Mouse (Mus musculus) megakaryocyte, adult 5-6 weeks (primary cell): ENCODE data around the gene Vps13d. TPM values are rescaled to one million over a fixed set of nuclear protein-coding genes. Genes with fewer than 3 reads are reported as not detected.
A peak's percentile ranks its signal among the peaks of the same experiment; 100 is the strongest.

Experiments used
- ATAC-seq: 2 replicates; pipeline ENCODE4 v1.8.0; 2016; ENCODE audit warnings: mild to moderate bottlenecking, inconsistent platforms; ENCODE audit not compliant: poor library complexity, severe bottlenecking
- total RNA-seq, 2 experiments: library from RNA; stranded (forward) in 1 of 2; stranded (reverse) in 1 of 2; fragments of 153-499, 151-499 nt in 1 of 2; fragments of 221-1000, 200-1000 nt in 1 of 2; gene quantifications; 2 replicates each; pipeline versions ENCODE4 v1.2.3 to v1.2.4; 2015 to 2017

Gene Vps13d
- total RNA-seq (2015) (22.2 and 24.0 TPM in 2 replicates), total RNA-seq (2017) (40.0 and 59.4 TPM in 2 replicates)

DNA sequence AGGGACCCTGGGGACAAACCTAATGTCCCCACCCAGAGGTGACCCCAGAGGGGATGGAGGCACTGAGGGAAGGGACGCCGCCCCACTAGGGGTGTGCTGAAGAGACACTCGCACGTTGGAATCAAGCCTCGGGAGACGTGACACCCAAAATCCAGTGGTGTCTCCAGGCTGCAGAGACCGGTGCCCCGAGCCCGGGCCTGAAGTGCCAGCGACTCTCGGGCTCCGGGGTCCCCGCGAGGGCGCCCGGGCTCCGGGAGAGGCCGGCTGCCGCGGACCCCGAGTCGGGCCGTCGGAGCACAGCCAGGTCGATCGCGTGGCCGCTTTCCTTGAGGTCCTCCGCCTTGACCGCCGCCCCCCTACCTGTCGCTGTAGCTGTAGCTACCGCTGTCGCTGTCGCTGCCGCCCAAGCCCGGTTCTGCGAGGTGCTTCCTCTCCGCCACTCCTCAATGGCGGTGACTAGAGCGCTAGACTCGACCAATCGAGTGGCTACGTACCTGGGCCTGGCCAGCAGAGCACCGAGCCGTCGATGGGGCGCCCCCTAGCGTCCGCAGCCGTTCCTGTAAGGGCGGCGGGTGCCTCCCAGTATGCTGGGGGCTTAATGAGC, at the start of gene Vps13d:
Gene Vps13d (minus strand): TSS at position 447 of the 604 bp plus-strand sequence.
- ATAC-seq: peak; percentile 95

GRCm38 (mm10) chr4:145242719-145243350, 48.0 kb upstream of the Vps13d start:
- no peak for ATAC-seq

DNA sequence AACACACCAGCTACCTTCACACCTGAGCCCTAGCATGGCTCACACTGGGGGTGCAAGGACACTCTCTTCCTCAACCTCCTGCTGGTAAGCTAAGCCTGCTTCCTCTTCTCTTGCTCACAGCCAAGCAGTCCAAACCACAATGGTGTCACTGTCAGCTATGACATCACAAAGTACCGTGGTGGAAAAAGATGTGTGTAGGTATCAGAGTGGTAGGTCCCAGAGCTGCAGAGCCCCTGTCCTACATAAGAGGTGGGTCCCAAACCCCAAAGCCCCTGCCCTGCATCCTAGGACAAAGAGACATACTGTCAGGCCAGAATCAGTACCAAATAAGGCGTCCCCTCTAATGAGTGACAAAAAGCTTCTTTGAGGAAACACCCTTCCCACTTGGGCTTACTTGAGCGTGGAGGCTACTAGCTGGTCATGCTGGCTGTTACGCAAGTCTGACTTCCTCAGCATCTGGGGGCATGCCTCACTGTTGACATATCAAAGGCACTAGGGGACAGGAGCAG, 46.0 kb upstream of the Vps13d start:
- peak; percentile 81 for ATAC-seq

GRCm38 (mm10) chr4:145239049-145239830, 44.4 kb upstream of the Vps13d start:
- no peak for ATAC-seq

DNA sequence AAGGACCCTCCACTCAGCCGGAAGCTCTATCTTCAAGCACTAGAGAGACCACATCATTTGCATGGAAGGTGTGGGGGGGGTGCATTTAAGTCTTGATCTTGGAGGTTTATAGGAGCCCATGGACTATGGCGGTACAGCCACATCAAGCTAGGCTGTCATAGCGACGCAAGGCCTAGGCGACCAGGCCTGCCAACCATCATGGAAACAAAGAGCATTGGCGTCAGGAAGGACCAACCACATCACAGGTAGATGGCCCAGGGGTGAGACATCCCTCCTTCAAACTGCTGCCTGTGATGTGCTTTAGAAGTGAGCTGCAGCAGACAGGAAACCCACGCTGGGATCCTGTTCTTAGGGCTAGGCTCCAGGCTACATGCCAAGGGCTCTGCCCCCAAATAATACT, 41.2 kb upstream of the Vps13d start:
- ATAC-seq: peak; percentile 5

- peak; percentile 62 for ATAC-seq
Measured at GRCm38 (mm10) chr4:145233487-145234228, 38.9 kb upstream of the Vps13d start.

DNA sequence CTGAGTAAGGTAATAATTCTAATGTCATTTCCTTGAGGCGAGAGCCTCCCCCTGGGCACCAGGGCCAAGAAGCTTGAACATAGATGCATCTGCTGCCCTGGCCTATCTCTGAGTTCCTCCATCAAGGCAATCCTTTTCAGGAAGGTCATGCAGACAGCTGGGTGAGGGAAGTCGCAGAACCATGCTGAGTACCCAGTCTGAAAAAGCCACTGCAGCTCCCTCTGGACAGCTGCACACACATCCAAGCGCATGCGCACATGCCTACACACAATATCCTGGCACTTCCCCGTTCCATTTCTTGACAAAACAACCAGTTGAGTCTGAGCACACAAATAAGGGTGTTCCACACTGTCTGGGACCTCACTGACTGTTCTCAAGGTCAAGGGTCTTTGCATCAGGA, 36.9 kb upstream of the Vps13d start:
- no peak for ATAC-seq

DNA sequence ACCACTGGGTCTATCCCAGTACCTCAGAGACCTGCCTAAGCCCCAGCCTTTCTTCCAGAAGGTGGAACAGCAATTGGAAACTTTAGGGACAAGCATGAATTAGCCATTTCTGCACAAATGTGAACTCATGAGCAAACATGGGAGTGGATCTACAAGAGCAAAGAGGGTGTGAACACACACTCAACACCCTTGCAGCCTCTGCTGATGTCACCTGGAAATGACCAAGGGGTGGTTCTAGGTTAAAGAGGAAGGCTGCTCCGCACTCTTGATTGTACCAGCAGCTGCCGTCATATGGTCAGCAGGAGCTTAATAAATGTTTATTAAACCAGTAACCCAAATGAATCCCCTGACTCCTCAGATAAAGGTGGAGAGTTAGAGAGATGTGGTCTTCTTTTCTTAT, 35.8 kb upstream of the Vps13d start:
- ATAC-seq: no peak

DNA sequence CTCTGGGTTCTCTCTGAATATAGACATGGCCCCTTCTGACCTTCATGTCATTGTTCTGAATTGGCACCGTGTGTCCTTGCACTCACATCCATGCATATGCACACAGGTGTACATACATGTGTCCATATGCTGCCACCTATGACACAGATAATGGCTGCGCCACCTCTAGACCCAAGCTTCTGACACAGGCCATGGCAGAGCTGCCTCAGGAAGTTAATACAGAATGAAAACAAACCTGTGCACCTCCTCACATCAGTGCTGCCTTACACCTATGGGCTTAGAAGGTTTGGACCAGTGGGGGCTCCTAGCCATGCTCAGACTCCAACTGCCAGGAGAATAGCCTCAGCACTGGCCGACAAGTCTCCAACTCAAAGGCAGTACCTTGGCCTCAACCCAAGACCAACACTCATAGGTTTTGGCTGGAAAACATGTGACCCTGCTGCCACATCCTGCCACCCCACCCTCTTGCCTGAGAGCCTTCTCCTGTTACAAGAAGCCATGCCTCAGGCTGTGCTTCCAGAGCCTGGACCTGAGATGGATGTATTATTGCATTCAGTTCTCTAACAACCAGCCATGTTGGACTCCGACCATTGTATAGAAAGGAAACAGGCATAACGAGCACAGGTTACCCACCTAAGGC, 34.8 kb upstream of the Vps13d start:
- ATAC-seq: 0 out of 2 replicates have a peak, but pooled peaks have one; percentile 16

GRCm38 (mm10) chr4:145229051-145229450, 34.2 kb upstream of the Vps13d start:
- peak; percentile 16; the same call in 1 of the 2 replicates for ATAC-seq

DNA sequence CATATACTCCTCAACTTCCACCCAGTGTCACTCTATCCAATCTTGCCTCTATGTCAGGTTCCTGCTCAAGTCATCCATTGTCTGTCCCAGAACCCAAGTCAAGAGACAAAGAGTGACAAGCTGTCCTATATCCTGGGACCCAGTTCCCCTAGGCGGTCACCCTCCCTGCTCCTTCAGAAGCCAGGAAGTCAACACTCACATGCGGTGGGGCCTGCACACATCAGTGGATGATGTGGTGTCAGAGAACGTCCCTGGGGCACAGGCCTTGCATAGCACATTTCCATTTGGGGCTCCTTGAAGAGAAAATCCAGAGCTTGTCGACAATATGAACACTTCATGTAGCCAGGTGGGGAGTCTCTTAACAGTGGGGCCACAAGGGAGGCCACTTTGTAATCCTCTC, 29.8 kb upstream of the Vps13d start:
- no peak for ATAC-seq

- 0 out of 2 replicates have a peak, but pooled peaks have one; percentile 6 for ATAC-seq
Measured at GRCm38 (mm10) chr4:145222064-145222463, 27.3 kb upstream of the Vps13d start.

- peak; percentile 48 for ATAC-seq
Measured at GRCm38 (mm10) chr4:145221379-145221778, 26.6 kb upstream of the Vps13d start.

DNA sequence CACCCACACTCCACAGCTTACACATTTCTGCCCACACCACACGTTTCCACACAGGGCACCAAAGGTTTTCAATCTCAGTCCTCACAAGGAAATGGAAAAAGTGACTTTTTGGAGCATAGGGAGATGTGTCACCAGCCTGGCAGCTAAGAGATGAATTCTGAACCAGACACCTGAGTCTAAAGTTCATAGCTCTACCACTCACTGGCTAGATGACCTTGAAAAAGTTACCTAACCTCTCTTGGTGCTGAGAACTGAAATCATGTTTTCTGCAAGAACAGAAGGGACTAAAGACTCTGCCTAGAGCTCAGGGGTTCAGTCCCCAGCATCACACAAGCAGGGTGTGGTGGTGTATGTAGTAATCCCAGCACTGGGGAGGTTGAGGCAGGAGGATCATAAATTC, 25.2 kb upstream of the Vps13d start:
- ATAC-seq: no peak

GRCm38 (mm10) chr4:145219240-145219985, 24.6 kb upstream of the Vps13d start:
- ATAC-seq: peak; percentile 59

DNA sequence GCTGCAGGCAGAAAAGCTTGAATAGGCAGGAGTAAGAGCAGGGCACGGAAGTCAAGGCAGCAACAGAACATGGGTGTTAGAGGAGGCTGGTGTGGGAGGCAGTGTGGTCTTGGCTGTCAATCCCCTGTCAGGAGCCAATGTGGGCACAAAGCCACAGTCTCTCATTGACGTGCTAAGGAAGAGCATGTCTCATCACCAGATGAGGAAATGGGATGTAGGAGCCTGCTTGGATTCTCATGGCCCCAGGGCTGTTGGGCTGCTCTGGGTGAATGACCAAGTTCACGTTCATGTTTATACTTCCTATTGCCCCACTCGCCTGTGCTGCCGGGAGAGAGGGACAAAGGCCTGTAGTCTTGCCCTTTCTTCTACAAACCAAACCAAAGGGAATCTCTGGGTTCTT, 23.0 kb upstream of the Vps13d start:
- ATAC-seq: no peak

DNA sequence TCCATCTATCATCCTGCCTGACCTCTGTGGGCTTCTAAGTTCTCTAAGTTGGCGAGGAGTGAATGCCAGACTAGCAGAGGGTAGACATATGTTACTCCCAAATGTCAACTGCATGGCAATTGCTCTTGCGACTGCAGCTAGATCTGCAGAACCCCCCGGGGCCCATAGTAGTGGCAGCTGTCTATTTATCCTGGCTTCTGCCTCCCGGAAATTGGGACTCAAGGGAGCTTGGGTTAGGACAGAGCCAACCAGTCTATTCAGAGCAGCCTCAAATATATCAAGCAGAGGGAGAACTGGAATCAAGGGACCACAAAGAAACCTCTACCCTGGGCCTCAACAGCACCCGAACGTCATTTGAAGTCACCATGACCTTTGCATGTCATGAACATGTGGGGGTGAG, 22.2 kb upstream of the Vps13d start:
- no peak for ATAC-seq

DNA sequence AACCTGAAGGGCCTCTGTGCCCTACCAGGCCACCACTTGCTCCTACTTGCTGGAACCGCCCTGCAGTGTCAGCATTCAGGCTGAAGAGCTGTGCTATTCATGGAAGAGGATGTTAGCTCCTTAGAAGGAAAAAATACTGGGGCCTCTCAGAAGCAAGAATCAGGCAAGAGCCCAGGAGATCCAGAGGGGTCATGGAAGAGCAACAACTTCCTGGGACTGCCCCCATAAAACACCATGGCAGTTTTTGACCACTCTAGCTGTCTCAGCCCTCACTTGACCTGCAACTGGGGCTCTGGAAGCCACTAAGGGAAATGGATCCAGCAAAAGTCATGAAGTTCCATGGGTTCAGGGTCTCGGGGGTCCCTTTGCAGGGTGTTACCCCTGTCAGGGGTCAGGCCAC, 20.6 kb upstream of the Vps13d start:
- no peak for ATAC-seq

DNA sequence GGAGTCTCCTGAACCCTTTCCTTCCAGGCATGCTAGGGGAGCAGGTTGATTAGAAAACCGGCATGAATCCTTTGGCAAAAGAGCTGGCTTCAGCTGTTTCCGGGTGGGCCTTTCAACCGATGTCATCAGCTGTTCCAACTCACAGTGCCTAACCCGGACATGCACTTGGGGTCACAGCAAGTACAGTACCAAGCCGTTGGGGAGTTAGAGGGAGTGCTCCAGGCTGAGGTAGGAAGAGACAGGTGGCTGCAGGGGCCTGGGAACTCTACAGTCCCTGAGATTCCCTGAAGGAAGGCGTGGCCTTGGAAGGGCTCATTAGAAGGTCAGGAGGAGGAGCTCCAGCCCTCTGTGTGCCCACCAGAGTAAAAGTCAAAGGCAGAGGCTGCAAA, 20.0 kb upstream of the Vps13d start:
- ATAC-seq: no peak
